Mouse (Mus musculus) ES-E14 (cell line): ENCODE results near the gene Sox5.

Source experiments
- CHD2 ChIP-seq: IDR thresholded peaks from 2 replicates; pipeline ENCODE4 v1.6.1; 2014; ENCODE audit warnings: mild to moderate bottlenecking, low read depth, low read length, inconsistent platforms
- HCFC1 ChIP-seq: IDR thresholded peaks from 2 replicates; pipeline ENCODE4 v1.6.1; 2012; ENCODE audit warnings: low read length, inconsistent platforms, borderline replicate concordance; ENCODE audit not compliant: insufficient read depth
- MAFK ChIP-seq: IDR thresholded peaks from 2 replicates; pipeline ENCODE4 v1.6.1; 2014; ENCODE audit warnings: mild to moderate bottlenecking, low read depth, low read length, inconsistent platforms; ENCODE audit not compliant: insufficient read depth
- ZNF384 ChIP-seq: IDR thresholded peaks from 2 replicates; pipeline ENCODE4 v1.6.1; 2012; ENCODE audit warnings: low read depth, low read length, inconsistent platforms

DNA sequence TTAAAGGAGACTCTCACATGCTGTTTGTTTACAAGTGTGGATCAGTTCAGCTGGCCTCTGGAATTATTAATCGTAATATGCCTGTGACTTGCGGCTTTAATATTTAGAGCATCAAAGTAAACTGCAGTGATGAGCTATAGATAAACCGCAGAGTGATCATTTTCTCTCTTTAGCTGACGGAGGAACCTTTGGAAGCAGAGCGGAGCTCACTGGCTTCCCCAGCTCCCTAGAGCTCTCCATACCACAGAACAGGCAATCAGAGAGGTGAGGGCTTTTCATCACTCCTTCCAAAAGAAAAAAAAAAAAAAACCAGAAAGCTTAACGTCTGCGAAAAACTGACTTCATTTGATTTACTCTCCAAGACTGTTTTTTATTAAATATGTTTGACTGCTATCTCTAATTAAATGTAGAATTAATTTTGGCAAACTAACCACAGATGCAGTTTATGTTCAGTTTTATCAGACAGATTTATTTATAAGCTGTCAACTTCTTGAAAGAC lies 469.4 kb downstream of the Sox5 start:
- no peak for TF ChIP-seq CHD2
- no peak for TF ChIP-seq ZNF384
- TF ChIP-seq HCFC1, result no peak
- no peak for TF ChIP-seq MAFK
